Mouse (Mus musculus) adrenal gland (tissue): ENCODE measurements around the gene Kansl2.

Source experiments
- intact Hi-C: fragments of 180-260 bp; cut with DNase I; formaldehyde crosslinking; loops from one replicate; pipeline ENCODE4 v1.15.1; 2025
- microRNA-seq, 2 experiments: library from miRNA; unstranded; fragments of <30 nt; microRNA quantifications; one replicate each; pipeline ENCODE4; 2019

Gene Kansl2

GRCm38 (mm10) chr15:98506253-98506957 is 27.7 kb downstream of the Kansl2 start:
- intact Hi-C loops, result no loop called here

DNA sequence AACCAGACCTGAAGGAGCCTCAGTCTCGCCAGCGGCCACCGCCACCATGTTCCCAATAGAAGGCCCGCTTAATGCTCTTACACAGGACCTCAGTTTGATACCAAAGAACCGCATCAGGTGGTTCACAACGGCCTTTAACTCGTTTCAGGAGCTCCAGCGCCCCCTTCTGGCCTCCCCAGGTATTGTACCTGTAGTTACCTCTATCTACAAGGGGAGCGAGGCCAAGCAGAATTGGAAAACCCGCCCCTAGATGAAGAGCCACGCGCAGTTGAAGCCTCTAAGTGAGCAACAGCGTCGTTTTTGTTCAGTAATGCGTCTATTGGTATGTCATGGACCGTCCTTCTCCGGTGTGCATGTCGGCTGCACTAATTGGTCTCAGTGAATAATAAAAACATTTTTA is 29.6 kb downstream of the Kansl2 start:
- intact Hi-C loops, result no loop called here

- intact Hi-C loops, result no loop called here
These were observed 30.7 kb downstream of the Kansl2 start for GRCm38 (mm10) chr15:98503317-98503716.

GRCm38 (mm10) chr15:98497631-98498030 is 36.4 kb downstream of the Kansl2 start:
- intact Hi-C loops, result no loop called here

DNA sequence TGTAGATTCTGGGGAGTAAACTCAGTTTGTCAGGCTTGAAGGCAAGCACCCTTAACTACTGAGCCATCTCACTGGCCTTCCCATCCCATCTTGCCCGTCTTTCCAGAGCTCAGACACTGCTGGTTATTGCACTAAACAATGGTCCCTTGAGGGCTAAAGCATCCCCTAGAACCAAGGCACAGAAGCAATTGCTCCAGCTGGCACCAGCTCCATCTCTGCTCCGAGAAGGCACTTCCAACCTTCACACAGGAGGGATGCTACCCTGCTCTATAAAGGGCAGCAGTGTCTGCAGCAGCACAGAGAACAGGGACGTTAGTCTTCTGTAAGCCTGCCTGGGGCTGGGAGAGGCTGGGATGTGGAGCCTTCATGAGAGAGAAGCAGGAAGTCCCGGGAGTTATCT is 42.0 kb downstream of the Kansl2 start, which contains the start of gene Olfr279:
Gene Olfr279 (plus strand): TSS at position 301 of the 400 bp plus-strand sequence.
- intact Hi-C loops, result no loop called here

DNA sequence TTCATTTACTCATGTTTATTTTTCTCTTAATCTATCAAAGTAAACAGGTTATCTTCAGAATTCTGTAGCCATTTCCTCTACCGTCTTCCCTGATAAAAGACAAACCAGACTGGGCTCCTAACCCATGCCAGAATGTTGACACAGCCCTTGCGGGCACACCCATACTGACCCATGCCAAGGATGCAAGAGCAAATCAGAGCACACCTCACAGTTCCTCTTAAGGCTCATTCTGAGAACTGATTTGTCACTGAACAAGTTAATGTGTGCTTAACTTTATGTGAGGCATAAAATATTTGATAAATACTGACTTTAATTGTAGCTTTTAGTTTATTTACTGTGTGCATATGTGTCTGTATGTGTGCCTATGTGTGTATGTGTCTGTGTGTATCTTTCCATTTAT is 42.7 kb downstream of the Kansl2 start:
- intact Hi-C loops, result no loop called here

DNA sequence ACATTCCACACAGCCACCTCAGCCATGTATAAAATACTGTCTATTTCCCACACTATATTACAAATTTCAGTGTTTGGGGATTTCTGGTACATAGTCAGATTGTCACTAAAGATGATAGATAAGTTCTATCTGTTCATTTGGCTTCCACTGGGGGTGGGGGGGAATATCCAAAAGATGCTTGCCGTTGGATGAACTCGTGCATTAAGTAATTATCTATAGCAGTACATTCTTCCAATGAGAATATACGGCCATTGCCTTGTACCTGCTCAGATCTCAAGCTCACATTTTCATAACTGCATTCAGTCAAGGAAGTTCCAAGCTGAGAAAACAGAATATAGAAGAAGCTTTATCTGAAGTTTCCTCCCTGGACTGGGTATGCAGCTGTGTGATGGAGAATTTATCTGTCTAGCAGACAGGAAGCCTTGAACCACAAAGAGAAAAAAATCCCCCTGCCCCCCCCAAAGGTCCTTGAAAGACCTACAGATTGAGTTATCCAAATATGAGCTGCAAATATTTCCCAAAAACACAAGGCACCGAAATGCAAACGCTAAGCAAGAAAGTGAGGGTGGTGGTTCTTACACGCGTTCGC is 47.5 kb downstream of the Kansl2 start:
- intact Hi-C loops, result no loop called here

- intact Hi-C loops, result no loop called here
These were observed 49.9 kb downstream of the Kansl2 start for GRCm38 (mm10) chr15:98483907-98484886.

GRCm38 (mm10) chr15:98482701-98483100 is 51.4 kb downstream of the Kansl2 start, which contains the start of gene Lalba:
Lalba (minus strand) TSS chr15:98482721.
- intact Hi-C loops, result no loop called here

- intact Hi-C loops, result no loop called here
These were observed 54.4 kb downstream of the Kansl2 start for GRCm38 (mm10) chr15:98479568-98480102.

DNA sequence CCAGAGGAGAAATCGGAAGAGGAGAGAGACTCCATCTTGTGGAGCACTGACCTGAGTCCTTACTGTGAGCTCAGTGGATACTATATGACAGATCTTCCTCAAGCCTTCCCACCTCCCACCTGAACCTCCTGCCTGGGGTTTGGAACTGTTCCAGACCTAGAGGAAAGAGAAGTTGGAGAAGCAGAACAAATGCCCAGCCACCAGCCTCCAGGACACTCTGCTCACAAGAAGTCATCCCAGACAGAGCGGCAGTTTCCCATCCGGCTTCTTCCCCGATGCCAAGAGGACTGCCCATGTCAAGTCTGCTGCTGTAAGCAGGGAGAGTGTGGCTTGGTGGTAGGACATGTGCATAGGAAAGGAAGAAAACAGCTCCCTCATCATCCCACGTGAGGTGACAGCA is 57.8 kb downstream of the Kansl2 start:
- intact Hi-C loops, result no loop called here

DNA sequence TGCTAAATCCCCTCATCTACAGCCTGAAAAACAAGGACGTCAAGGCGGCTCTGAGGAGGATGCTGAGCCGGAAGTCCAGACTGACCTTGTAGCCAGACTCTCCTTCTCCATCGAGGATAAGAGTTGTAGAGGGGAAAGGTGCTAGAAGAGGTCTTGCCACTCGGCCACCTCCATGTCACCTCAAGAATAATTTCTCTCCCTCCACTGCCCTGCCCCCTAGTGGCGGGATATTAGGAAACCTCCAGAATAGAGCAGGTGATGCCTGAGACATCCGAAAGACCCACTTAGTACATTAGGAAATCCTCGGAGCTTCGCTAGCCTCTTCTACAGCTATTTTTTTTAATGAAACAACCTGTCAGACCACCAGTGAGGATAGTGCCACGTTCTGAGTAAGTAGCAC is 58.7 kb downstream of the Kansl2 start:
- intact Hi-C loops, result no loop called here

DNA sequence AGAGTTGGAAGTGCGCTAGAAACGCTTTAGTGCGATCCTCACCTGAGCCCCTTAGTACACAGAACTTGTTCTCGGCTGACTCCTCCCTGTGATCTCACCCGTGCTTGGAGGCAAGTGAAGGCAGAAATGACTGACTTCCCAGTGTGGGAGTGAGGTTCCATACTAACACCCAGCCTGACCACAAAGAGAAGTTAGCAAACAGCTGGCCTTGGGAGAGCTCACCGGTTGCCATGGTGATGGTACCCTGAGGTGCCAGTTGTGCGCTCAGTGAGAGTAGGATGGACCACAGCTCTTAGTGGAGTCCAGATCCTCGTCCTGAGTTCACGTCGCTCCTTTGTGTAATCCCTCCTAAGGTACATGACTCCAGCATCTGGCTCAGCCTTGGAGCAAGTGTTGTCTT is 59.1 kb downstream of the Kansl2 start:
- intact Hi-C loops, result no loop called here

GRCm38 (mm10) chr15:98471539-98471938 is 62.5 kb downstream of the Kansl2 start:
- intact Hi-C loops, result no loop called here

- intact Hi-C loops, result no loop called here
These were observed 64.5 kb downstream of the Kansl2 start, which contains the start of gene OR5BS1P for GRCm38 (mm10) chr15:98469596-98469995. OR5BS1P (plus strand) TSS chr15:98469896.

Small RNAs within 50 kb of the gene (microRNA-seq; reads per million reads assigned to microRNA genes)
- gene Mir1291, result 3.2 to 9.9 reads per million in 2 experiments
